8 mouse cellular contexts compared by ENCODE assay signal in genomic region chr17:23551416-23551815, GRCm38 (mm10). TPM values are rescaled to one million over a fixed set of nuclear protein-coding genes. Genes with fewer than 3 reads are reported as not detected.
A peak's percentile ranks its signal among the peaks of the same experiment; 100 is the strongest.
DNase-seq lines count a peak whose midpoint lies in the region; ATAC-seq and TF ChIP-seq lines count a peak whose summit lies in the region.

No protein-coding gene starts in this region.

- no peaks in the 10 kb centered on the region for H3K9me3 ChIP-seq in lung, postnatal 0 days (ENCODE audit: low read length)
- H3K9me3 ChIP-seq in limb, embryonic 11.5 days (ENCODE audit: control insufficient read depth, low read length): no peaks in the 10 kb centered on the region

- H3K27me3 ChIP-seq in lung, postnatal 0 days (replicated peaks; ENCODE audit: insufficient read depth, low read length): no peaks in the 10 kb centered on the region
- no peaks in the 10 kb centered on the region for H3K27me3 ChIP-seq in limb, embryonic 11.5 days (ENCODE audit: control insufficient read depth, insufficient read depth, low read length)

- H3K4me3 ChIP-seq in lung, postnatal 0 days (ENCODE audit: low read depth, low read length): no peak overlapping the region
- peak overlapping the region; percentile 54 for H3K4me3 ChIP-seq in limb, embryonic 11.5 days (ENCODE audit: low read depth, low read length)
- 0 out of 2 replicates have a peak overlapping the region, but pooled peaks have one; percentile 95 for H3K4me3 ChIP-seq in olfactory bulb, adult 2 months (ENCODE audit: insufficient read depth, low read depth, low read length)

- no peak for ATAC-seq in lung, postnatal 0 days
- no peak for ATAC-seq in limb, embryonic 11.5 days (ENCODE audit: insufficient number of reproducible peaks, low FRiP score, low TSS enrichment, low read depth)

- H3K36me3 ChIP-seq in lung, postnatal 0 days (ENCODE audit: insufficient read depth, low read length): no peaks in the 10 kb centered on the region
- H3K36me3 ChIP-seq in limb, embryonic 11.5 days (ENCODE audit: control insufficient read depth, insufficient read depth, low read length): peaks cover 7% of the 10 kb centered on the region

- no peak overlapping the region for H3K9ac ChIP-seq in lung, postnatal 0 days (replicated peaks; ENCODE audit: low read depth)
- H3K9ac ChIP-seq in limb, embryonic 11.5 days (ENCODE audit: low read length): peak overlapping the region; percentile 31; the same call in 1 of the 2 replicates

- peak overlapping the region; percentile 68; the same call in 1 of the 2 replicates for H3K4me2 ChIP-seq in lung, postnatal 0 days (replicated peaks; ENCODE audit: low read depth, low read length)
- peak overlapping the region; percentile 57 for H3K4me2 ChIP-seq in limb, embryonic 11.5 days (ENCODE audit: low read depth, severe bottlenecking)

- no peak for TF ChIP-seq EP300 in lung, postnatal 0 days (IDR thresholded peaks at IDR 0.05)

- no peak overlapping the region for H3K27ac ChIP-seq in lung, postnatal 0 days (ENCODE audit: low read length)
- no peak overlapping the region for H3K27ac ChIP-seq in limb, embryonic 11.5 days (replicated peaks; ENCODE audit: low read depth, low read length)
- peak overlapping the region; percentile 62; the same call in 1 of the 2 replicates for H3K27ac ChIP-seq in olfactory bulb, adult 2 months (ENCODE audit: insufficient read depth, low read depth, low read length)

- peak; percentile 15; the same call in 1 of the 2 replicates for TF ChIP-seq CTCF in lung, postnatal 0 days (IDR thresholded peaks at IDR 0.05)
- no peak for TF ChIP-seq CTCF in olfactory bulb, adult 2 months (IDR thresholded peaks at IDR 0.05; ENCODE audit: insufficient read depth, low read depth, low read length)

- H3K4me1 ChIP-seq in lung, postnatal 0 days (ENCODE audit: insufficient read depth, low read depth, low read length): no peaks in the 10 kb centered on the region; the same call in 1 of the 2 replicates
- peaks cover 3% of the 10 kb centered on the region; the same call in 1 of the 2 replicates for H3K4me1 ChIP-seq in limb, embryonic 11.5 days (ENCODE audit: control insufficient read depth, insufficient read depth, low read length)
- H3K4me1 ChIP-seq in olfactory bulb, adult 2 months (ENCODE audit: control insufficient read depth, insufficient read depth, low read length): peaks cover 3% of the 10 kb centered on the region; the same call in 1 of the 2 replicates

- TF ChIP-seq POLR2A in olfactory bulb, adult 2 months (IDR thresholded peaks at IDR 0.05; ENCODE audit: insufficient read depth, low read depth, low read length): no peak

- DNase-seq in adrenal gland, postnatal 14 days: peak; percentile 3
- no peak for DNase-seq in adrenal gland, postnatal 25 days
- no peak for DNase-seq in lung, postnatal 0 days (ENCODE audit: low spot score)
- DNase-seq in lung, postnatal 25 days (ENCODE audit: low spot score): no peak
- DNase-seq in limb, embryonic 11.5 days (ENCODE audit: low spot score): no peak
- DNase-seq in layer of hippocampus, adult 18-20 months (ENCODE audit: low spot score in 2 of 2): no peak
- DNase-seq in urinary bladder, adult 18-20 months (ENCODE audit: low spot score in 2 of 2): no peak

RNA-seq across cellular contexts. Expression of gene Zfp213, which starts 12.6 kb away (rescaled TPM):
- total RNA-seq in adrenal gland, postnatal 14 days (2021): 9.2 and 9.9 TPM in 2 replicates
- total RNA-seq in adrenal gland, postnatal 25 days (2021): 12.0 and 12.8 TPM in 2 replicates
- 10.5 and 11.5 TPM in 2 replicates for polyA plus RNA-seq in lung, postnatal 0 days (2015; fragmentation: Nextera tagmentation; extraction: Ambion mirVana)
- polyA plus RNA-seq in limb, embryonic 11.5 days (2014; fragmentation: Nextera tagmentation; extraction: Ambion mirVana): 24.4 and 25.6 TPM in 2 replicates
- not detected in 2 replicates for polyA plus RNA-seq in olfactory bulb, adult 2 months (2012; ENCODE audit: insufficient read depth, insufficient read length, low replicate concordance, missing spikeins)
- total RNA-seq in layer of hippocampus, adult 18-20 months (2021): 1 to 10 TPM; 7.9 to 8.0 TPM

RNA-seq across cellular contexts. Expression of gene Zfp13, which starts 47.9 kb away (rescaled TPM):
- total RNA-seq in adrenal gland, postnatal 14 days (2021): 8.5 and 14.6 TPM in 2 replicates
- total RNA-seq in adrenal gland, postnatal 25 days (2021): 11.1 and 12.8 TPM in 2 replicates
- polyA plus RNA-seq in lung, postnatal 0 days (2015; fragmentation: Nextera tagmentation; extraction: Ambion mirVana): 5.0 and 5.5 TPM in 2 replicates
- polyA plus RNA-seq in limb, embryonic 11.5 days (2014; fragmentation: Nextera tagmentation; extraction: Ambion mirVana): 20.5 and 22.7 TPM in 2 replicates
- polyA plus RNA-seq in olfactory bulb, adult 2 months (2012; ENCODE audit: insufficient read depth, insufficient read length, low replicate concordance, missing spikeins): not detected in 2 replicates
- 10 to 100 TPM; 28.0 to 29.6 TPM for total RNA-seq in layer of hippocampus, adult 18-20 months (2021)

RNA-seq across cellular contexts. Expression of gene Zscan10, which starts 49.2 kb away (rescaled TPM):
- not detected in 2 replicates for total RNA-seq in adrenal gland, postnatal 14 days (2021)
- total RNA-seq in adrenal gland, postnatal 25 days (2021): not detected in 2 replicates
- not detected in 2 replicates for polyA plus RNA-seq in lung, postnatal 0 days (2015; fragmentation: Nextera tagmentation; extraction: Ambion mirVana)
- polyA plus RNA-seq in limb, embryonic 11.5 days (2014; fragmentation: Nextera tagmentation; extraction: Ambion mirVana): 0.24 and 0.80 TPM in 2 replicates
- polyA plus RNA-seq in olfactory bulb, adult 2 months (2012; ENCODE audit: insufficient read depth, insufficient read length, low replicate concordance, missing spikeins): not detected in 2 replicates
- total RNA-seq in layer of hippocampus, adult 18-20 months (2021): not detected
